Mouse (Mus musculus) heart, adult 18-20 months (tissue): Measurements from ENCODE around the gene Bmp2k. TPM values are rescaled to one million over a fixed set of nuclear protein-coding genes. Genes with fewer than 3 reads are reported as not detected.

Experiments
- DNase-seq, 2 experiments: peaks; one replicate each; pipeline ENCODE4 v3.0.0; 2021 to 2022; ENCODE audit warnings: mixed read lengths in 1 of 2
- total RNA-seq, 2 experiments: library from RNA; stranded (reverse); gene quantifications; 2 replicates each; pipeline ENCODE4 v1.2.3; 2021

Bmp2k gene
- total RNA-seq, 2 experiments from 2014 or later, result 6.7 to 7.0 TPM

DNA sequence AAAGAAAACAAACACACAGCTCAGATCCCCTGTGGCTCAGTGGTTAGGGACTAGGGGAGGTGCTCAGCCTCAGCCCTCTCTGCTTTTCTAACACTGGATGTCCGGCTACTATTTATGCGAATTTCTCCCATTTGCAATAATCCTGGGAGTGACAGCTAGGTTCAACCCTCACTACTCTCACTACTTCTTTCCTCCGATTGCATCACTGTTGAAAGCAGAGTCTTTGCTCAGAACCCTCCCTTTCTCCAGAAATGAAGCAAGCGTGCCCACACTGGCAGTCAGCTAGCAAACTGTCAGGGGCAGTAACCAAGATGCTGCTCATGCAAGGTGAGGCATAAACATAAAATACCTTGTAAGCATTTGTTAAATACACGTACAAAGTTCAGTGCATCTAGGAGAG lies 110.8 kb downstream of the Bmp2k start:
- DNase-seq, result no peak

DNA sequence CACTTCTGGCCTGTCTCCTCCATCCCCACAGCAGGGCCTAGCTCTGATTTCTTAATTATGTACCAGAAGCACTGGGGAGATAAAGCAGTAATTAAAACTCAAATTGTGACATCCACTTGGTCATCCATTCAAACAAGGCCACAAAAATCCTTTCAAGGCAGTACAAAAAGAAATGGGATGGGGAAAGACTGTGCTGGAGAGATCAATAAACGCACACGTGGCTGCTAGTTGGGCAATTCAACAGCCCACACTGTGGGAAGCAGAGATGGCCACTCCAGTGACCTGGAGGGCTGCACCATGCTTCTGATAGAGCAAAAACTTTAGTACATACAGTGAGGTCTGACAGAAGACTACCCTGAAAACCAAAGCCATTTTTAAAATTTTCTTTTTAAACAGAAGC lies 112.6 kb downstream of the Bmp2k start:
- no peak for DNase-seq

DNA sequence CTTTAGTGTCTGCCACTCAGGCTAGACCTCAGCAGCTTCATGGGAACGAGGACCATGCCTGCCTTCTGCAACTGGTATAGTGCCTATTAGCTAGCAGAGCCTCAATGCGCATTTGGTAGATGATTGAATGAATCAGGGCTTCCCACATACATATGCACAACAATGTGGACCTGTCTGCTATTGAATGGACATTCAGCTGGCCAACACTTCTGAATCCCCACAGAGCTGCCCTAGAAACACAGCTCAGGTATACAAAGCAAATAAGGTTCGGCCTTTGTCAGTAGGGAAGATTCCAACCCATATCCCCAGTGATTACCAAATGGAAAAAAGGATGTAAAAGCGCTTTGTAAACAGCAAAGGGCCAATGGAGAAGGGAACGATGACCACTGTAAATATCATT lies 113.2 kb downstream of the Bmp2k start:
- no peak for DNase-seq

DNA sequence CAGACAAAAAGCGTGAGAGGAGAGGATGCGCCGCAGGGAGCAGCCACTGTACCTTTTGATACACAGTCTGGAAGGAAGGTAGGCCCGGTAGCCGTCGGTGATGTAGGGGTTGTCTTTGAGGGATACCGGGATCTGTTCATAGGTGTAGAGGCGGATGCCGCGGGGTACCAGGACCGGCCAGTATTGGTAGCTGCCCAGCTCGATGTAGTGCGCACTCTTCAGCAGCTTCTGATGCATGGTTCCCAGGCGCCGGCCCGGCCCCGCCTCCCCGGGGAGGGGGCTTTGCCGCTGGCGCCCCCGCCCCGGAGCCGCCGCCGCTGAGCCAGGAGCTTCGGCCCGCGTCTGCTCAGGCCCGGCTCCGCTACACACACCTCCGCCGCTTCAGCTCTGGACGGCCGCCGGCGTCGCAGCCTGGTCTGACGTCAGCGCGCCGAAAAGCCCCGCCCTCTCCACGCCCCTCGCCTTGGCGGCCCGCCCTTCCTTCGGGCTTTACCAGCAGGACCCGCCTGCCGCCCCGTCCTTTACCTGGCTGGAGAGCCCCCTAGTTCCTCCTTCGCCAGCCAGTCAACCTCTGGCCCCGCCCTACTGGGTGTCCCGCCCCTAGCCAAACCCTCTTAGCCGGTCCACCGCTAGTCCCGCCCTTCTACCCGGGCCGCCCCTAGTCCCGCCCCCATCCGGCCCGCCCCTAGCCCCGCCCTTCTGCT lies 113.9 kb downstream of the Bmp2k start, which contains the start of gene Paqr3:
Paqr3 (minus strand) TSS at position 390 of the 704 bp plus-strand sequence.
- peak; percentile 98 for DNase-seq

DNA sequence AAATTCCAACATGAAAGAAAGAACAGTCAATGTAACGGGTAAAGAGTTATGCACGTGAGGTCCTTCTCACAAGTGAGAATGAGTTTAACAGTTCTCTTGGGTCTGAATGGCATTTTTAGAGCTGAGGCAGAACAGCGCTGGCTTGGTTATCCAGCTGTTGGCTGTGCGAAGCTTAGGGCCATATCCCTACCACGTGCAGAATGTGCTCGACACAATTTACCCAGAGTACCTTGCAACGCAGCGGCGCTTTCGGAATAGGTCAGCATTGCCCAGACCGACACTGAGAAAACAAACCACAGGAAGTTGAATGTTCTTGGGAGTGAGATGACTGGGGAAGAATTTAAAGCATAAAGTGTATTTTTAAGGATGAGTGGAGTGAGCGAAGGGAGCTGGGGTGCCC lies 127.5 kb downstream of the Bmp2k start:
- DNase-seq, result no peak

DNA sequence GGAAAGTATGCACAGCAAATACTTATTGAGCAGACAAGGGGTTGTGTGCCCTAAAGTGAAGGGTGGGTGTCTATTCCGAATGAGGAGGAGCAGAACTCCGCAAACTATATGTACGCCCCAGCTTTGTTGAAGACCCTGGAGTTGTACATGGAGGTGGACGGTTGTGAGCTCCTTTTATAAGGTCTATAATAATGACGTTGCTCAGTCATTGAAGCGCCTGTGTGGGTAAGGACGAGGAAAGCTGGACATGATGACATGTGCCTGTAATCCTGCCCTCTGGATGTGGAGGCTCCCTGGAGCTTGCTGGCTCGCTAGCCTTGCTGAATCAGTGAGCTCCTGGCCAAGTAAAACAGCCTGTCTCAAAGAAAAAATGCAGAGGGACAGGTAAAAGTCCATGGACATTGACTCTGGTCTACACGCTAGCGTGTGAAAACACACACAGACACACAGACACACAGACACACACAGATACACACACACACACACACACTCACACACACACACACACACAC lies 128.0 kb downstream of the Bmp2k start:
- DNase-seq, result no peak

DNA sequence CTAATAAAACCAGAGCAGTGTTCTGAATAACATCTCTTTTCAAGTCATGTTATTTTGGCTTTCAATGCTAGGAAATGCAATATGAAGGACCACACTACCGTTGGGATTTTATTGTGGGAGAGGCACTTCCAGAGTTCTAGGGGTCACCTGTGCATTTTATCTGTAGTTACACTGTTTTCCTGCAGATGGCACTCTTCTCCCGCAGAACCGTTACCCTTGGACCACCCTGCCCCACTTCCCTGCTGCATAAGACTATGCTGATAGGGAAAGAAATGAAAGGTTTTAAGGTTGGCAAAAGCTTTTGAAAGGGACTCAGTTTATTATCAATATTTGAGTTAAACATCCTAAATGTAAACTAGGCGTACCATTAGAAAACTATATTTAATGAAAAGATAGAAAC lies 128.5 kb downstream of the Bmp2k start:
- DNase-seq, result peak; percentile 6 to 47

DNA sequence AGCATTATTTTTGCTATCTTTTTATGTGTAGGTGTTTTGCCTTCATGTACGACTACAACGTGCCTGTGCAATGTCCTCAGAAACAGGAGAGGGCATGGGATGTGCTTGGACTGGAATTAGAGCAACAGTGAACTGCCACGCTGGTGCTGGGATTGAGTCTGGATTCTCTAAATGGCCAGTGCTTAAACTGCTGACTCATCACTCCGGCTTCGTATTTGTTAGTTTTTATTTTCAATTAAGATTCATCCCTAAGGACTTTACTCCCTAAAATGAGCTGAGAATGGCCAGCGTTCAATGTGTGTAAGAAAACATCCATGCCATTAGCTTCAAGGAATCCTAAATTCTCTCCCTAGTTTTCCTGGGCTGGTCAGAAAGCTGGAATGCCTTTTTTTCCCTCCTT lies 129.8 kb downstream of the Bmp2k start:
- no peak for DNase-seq

DNA sequence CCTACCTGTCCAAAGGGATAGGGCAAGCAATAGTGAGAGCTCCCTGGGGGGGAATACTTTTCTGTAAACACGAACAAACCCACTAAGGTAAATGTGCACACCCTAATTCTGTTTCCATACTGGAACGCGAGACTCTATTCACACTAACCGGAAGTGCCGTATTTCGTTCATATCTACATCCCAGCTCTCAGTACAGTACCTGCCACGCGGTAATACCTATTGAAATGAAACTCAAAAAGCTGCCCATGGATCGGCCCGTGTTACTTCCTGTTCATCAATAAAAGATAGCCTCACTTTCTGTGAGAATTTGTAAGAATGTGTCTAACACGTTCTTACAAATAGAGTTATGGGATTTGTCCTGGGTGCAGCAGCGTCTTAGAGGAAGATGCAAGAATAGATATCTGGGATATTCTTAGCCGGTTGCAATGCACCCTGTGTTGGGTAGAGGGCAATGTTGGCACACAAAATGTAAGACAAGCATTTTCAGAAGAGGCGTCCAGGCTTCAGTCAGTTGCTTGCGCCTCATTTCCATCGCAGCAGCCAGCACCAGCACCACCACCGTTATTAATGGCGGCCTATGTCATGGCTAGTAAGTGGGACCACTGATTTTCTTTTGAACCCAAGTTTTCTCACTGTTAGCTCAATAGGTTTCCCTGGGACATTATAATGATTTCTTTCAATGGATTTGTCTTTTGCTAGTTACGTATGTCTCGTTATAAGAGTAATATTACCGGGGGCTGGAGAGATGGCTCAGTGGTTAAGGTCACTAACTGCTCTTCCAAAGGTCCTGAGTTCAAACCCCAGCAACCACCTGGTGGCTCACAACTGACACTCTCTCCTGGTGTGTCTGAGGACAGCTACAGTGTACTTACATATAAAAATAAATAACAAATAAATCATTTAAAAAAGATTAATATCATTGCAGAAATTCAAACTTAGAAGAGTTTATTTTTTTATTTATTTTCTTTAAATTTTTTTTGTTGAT lies 131.0 kb downstream of the Bmp2k start:
- DNase-seq, result peak; percentile 29 to 60

DNA sequence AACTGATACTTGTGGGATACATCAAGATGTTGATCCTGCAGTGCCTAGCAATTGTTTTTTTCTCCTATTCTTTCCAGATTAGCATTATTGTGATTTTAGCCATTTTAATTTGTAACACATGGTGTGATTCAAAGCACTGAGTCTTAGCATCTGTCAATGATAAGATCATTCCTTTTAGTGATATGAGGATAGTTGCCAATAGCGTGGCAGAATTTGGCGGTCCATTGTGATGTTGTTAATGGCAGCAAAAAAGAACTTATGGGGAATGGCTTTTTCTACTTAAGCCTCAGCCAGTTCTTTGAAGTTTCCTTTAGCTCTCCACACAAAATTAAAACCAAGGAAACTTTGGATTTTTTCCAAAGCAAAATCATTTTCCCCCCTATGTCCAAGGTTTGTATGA lies 132.1 kb downstream of the Bmp2k start:
- no peak for DNase-seq

DNA sequence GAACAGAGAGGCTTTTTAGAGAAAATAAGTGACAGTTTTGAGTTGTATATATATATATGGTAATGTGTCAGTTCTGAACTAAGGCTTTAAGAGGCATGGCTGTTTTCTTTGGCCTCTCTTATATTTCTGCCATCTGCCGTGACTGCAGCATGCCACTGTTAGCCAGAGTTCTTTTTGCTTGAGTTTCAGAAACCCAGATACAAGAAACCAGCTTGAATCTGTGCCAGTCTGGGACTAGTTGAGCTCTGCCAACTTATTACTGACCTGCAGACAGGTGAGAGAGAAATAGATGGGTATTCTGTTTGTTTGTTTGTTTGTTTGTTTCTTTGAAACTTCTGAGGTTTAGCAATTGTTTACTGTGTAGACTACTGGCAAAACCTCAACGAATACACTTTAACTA lies 137.8 kb downstream of the Bmp2k start:
- DNase-seq, result no peak

Other genes with a start within 250 kb of the Bmp2k start
- gene Anxa3, start 204.3 kb upstream of the Bmp2k start, total RNA-seq, result 10 to 100 TPM; 26.0 to 29.5 TPM
- gene Paqr3, start 113.9 kb downstream of the Bmp2k start, total RNA-seq, result 1 to 10 TPM; 3.0 to 3.5 TPM